Mouse (Mus musculus) stomach, postnatal 0 days (tissue): ENCODE results near the gene Cd44. TPM values are rescaled to one million over a fixed set of nuclear protein-coding genes. Genes with fewer than 3 reads are reported as not detected.

ENCODE experiments used
- ATAC-seq: fragments of 200-750 bp; cut with Nextera tagmentation; 2 replicates; pipeline ENCODE4 v1.8.0; 2017; ENCODE audit not compliant: low FRiP score, low TSS enrichment
- DNase-seq: peaks from one replicate; pipeline ENCODE4 v3.0.0-alpha.2; 2016; ENCODE audit warnings: low spot score
- H3K27ac ChIP-seq: fragments of 300-500 bp; sonication (generic); replicated peaks from 2 replicates; pipeline ENCODE4 v1.5.1; 2014; ENCODE audit warnings: mild to moderate bottlenecking, control low read depth
- H3K27me3 ChIP-seq: fragments of 300-500 bp; sonication (generic); 2 replicates; pipeline ENCODE4 v1.6.1; 2014; ENCODE audit warnings: low read length; ENCODE audit not compliant: control insufficient read depth, insufficient read depth
- H3K36me3 ChIP-seq: fragments of 300-500 bp; sonication (generic); 2 replicates; pipeline ENCODE4 v1.6.1; 2014; ENCODE audit warnings: low read length, mixed read lengths; ENCODE audit not compliant: control insufficient read depth, insufficient read depth
- H3K4me1 ChIP-seq: fragments of 300-500 bp; sonication (generic); replicated peaks from 2 replicates; pipeline ENCODE4 v1.6.1; 2014; ENCODE audit warnings: antibody characterized with exemption; ENCODE audit not compliant: control insufficient read depth, insufficient read depth
- H3K4me2 ChIP-seq: fragments of 300-500 bp; sonication (generic); replicated peaks from 2 replicates; pipeline ENCODE4 v1.6.1; 2014; ENCODE audit warnings: low read depth, mild to moderate bottlenecking, control low read depth, moderate library complexity
- H3K4me3 ChIP-seq: fragments of 300-500 bp; sonication (generic); 2 replicates; pipeline ENCODE4 v1.5.1; 2014; ENCODE audit warnings: low read depth, low read length, control low read depth
- H3K9ac ChIP-seq: fragments of 300-500 bp; sonication (generic); 2 replicates; pipeline ENCODE4 v1.6.1; 2014; ENCODE audit warnings: mild to moderate bottlenecking, low read length, control low read depth, mixed read lengths
- H3K9me3 ChIP-seq: fragments of 300-500 bp; sonication (generic); 2 replicates; pipeline ENCODE4 v1.6.1; 2016; ENCODE audit warnings: low read length; ENCODE audit not compliant: control insufficient read depth
- CTCF ChIP-seq: IDR thresholded peaks from 2 replicates; pipeline ENCODE4 v1.5.1; 2016; ENCODE audit warnings: antibody characterized with exemption, low read depth, mild to moderate bottlenecking, moderate library complexity
- EP300 ChIP-seq: optimal IDR thresholded peaks from 2 replicates; pipeline ENCODE3; 2016; ENCODE audit warnings: antibody characterized with exemption
- WGBS: fragments of 180-500 bp; shearing (Covaris S2); extraction: QIAGEN DNeasy Blood & Tissue Kit; methylation state at CpG from one replicate; pipeline ENCODE4 v1.1.7; 2014; 5-methylcytosine and 5-hydroxymethylcytosine counted together
- polyA plus RNA-seq: library from polyadenylated mRNA; unstranded; fragments of >200 nt; fragmentation: Nextera tagmentation; extraction: Ambion mirVana; gene quantifications from 2 replicates; pipeline ENCODE4 v1.2.1, GENCODE M21; 2015

Cd44 gene
- polyA plus RNA-seq, 1 experiment from 2014 or later, result 27.5 TPM

DNA sequence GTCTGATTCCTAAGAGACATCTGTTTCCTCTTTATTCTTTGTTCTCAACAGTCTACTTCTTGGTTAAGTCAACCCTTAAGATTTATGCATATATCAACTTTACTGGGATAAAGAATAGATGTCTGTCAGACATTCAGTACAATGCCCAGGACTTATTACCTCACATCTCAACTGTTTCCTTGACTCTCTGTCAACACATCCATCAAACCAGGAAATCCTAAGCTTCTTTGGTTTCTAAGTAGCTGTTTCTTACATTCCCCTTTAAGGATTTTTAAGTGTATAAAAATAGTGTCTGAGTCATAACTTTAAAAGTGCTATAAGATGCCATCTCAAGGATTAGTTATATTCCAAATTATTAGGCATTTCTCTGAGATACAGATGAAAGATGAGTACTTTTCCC, 60.2 kb downstream of the Cd44 start:
- TF ChIP-seq CTCF (no peak), EP300 (no peak)
- Histone ChIP-seq H3K4me2 (no peak overlapping the region), H3K27me3 (no peaks in the 10 kb centered on the region), H3K4me1 (no peaks in the 10 kb centered on the region), H3K9me3 (no peaks in the 10 kb centered on the region), H3K4me3 (no peak overlapping the region), H3K36me3 (no peaks in the 10 kb centered on the region), H3K27ac (no peak overlapping the region), H3K9ac (no peak overlapping the region)
- ATAC-seq (no peak), DNase-seq (no peak)

DNA sequence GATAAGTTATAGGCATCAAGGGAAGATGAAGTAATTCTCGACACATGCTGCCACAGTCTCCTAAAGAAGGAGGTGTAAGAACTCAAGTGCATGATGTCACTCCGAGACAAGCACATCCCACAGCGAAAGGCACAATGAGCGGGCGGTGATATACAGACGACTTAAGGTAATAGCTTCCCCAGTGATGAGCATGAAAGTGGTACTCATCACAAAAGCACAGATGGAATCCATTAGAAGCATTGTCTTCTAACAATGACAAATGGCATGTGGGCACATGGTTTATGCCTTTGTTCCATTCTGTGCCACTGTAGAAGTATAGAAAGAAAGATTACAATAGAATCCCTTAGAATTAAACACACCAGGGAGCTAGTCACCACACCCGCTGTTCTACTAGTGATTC, 63.3 kb downstream of the Cd44 start:
- Histone ChIP-seq H3K9me3 (no peaks in the 10 kb centered on the region), H3K4me2 (no peak overlapping the region), H3K27ac (no peak overlapping the region), H3K36me3 (no peaks in the 10 kb centered on the region), H3K4me1 (no peaks in the 10 kb centered on the region), H3K27me3 (no peaks in the 10 kb centered on the region), H3K9ac (no peak overlapping the region), H3K4me3 (no peak overlapping the region)
- TF ChIP-seq EP300 (no peak), CTCF (no peak)
- 90% methylated on average over 7 of the region's 7 CpGs for WGBS
- no peak for ATAC-seq
- DNase-seq, result no peak

DNA sequence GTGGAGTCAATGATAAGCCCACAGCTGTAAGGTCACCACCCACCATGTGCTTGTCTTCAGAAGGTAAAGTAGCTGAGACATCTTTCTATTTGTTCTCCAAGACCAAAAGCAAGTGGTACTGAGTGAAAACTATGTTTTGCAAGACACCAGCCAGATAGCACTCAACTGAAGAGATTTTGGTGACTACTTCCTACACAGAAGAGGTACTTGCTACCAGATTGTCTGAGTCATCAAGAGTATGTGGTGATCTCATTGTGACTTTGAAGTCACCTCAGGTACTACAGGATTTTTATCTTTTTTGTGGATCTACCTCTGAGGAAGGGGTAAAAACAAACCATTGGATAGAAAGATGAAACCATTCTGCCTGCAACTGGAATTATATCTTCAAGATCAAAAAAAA, 69.9 kb downstream of the Cd44 start:
- Histone ChIP-seq H3K27me3 (no peaks in the 10 kb centered on the region), H3K9ac (no peak overlapping the region), H3K36me3 (no peaks in the 10 kb centered on the region), H3K9me3 (no peaks in the 10 kb centered on the region), H3K4me3 (no peak overlapping the region), H3K4me1 (no peaks in the 10 kb centered on the region; the same call in 1 of the 2 replicates), H3K4me2 (no peak overlapping the region), H3K27ac (no peak overlapping the region)
- DNase-seq (no peak), ATAC-seq (no peak)
- TF ChIP-seq EP300 (no peak), CTCF (no peak)

DNA sequence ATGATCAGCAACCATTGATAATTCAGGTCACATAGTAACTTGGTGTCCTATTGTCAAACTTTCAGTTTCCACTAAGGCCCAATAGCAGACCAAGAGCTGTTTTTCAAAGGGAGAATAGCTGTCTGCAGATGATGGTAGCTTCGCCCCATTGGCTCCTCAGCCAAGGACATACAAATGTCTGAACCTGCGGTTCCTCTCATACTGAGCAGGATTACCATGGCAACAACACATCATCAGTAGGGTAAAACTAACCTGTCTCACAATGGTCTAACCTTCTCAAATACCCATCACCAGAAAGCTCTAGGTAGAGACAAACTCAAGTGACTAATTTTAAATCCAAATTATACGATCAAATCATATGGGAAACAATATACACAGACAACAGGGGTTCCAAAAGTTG, 72.3 kb downstream of the Cd44 start:
- ATAC-seq, result peak; percentile 89
- no peaks in the 10 kb centered on the region for H3K36me3 ChIP-seq
- no peak overlapping the region for H3K4me2 ChIP-seq
- H3K4me3 ChIP-seq, result no peak overlapping the region
- no peaks in the 10 kb centered on the region; the same call in 1 of the 2 replicates for H3K4me1 ChIP-seq
- no peak for DNase-seq
- H3K27ac ChIP-seq, result no peak overlapping the region
- H3K9me3 ChIP-seq, result no peaks in the 10 kb centered on the region
- no peaks in the 10 kb centered on the region for H3K27me3 ChIP-seq
- TF ChIP-seq CTCF (no peak), EP300 (no peak)
- no peak overlapping the region for H3K9ac ChIP-seq
- 88% methylated on average over 3 of the region's 3 CpGs for WGBS

DNA sequence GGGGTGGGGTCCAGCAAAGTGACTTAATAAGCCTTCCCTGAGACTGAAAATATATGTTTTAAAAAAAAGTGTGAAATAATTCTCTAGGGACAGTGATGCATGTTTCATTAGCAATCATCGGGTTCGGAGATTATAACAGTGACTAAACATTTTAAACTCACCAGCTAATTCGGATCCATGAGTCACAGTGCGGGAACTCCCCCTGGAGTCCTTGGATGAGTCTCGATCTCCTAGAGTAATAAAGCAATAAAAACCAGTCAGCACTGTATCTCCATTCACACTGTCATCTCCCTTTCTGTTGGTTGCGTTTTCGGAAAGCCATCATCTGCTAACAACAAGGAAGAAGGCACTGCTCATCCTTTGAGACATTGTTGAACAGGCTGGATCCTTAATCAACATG, 73.1 kb downstream of the Cd44 start:
- Histone ChIP-seq H3K4me1 (no peaks in the 10 kb centered on the region; the same call in 1 of the 2 replicates), H3K27me3 (no peaks in the 10 kb centered on the region), H3K4me3 (no peak overlapping the region), H3K4me2 (no peak overlapping the region), H3K36me3 (no peaks in the 10 kb centered on the region), H3K9me3 (no peaks in the 10 kb centered on the region), H3K27ac (no peak overlapping the region), H3K9ac (no peak overlapping the region)
- DNase-seq (no peak), ATAC-seq (no peak)
- 78% methylated on average over 7 of the region's 7 CpGs for WGBS
- TF ChIP-seq EP300 (no peak), CTCF (no peak)

DNA sequence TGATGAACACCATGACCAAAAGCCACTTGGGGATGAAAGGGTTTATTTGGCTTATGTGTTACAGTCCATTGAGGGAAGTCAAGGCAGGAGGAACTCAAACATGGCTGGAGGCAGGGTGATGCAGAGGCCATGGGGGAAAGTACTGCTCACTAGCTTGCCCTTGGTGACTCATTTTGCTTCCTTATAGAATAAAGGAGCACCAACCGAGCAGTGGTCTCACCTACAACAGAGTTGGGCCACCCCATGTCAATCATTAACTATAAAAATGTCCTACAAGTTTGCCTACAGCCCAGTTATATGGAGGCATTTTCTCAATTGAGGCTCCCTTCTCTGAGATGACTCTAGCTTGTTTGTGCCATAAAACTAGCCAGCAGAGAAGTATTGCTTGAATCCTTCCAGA, 73.6 kb downstream of the Cd44 start:
- H3K36me3 ChIP-seq, result no peaks in the 10 kb centered on the region
- TF ChIP-seq EP300 (no peak), CTCF (no peak)
- H3K4me2 ChIP-seq, result no peak overlapping the region
- DNase-seq (no peak), ATAC-seq (0 out of 2 replicates have a peak, but pooled peaks have one; percentile 28)
- H3K9me3 ChIP-seq, result no peaks in the 10 kb centered on the region
- no peak overlapping the region for H3K4me3 ChIP-seq
- H3K27ac ChIP-seq, result no peak overlapping the region; the same call in 1 of the 2 replicates
- no peak overlapping the region for H3K9ac ChIP-seq
- no peaks in the 10 kb centered on the region; the same call in 1 of the 2 replicates for H3K4me1 ChIP-seq
- H3K27me3 ChIP-seq, result no peaks in the 10 kb centered on the region
- WGBS, result 66% methylated on average over 1 of the region's 1 CpGs
